In the genomic region with DNA sequence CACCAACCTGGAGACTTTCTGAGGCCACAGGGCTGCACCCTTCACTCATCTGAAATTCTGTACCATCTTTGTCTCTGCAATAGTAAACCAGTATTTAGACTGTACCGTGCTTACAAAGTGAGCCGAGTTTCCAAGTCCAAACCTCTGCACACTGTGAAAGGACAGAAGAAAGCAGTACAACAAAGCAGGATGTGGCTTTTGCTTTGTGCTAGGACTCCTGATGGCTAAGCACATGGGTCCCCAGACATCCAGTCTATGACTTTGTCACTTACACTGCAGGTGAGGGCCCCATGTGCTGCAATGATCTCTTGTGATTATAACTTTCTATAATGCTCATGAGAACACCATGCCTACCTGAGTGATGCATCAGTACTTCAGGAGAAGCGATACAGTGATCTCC, we compare ENCODE assay signal across 25 mouse cellular contexts. TPM values are rescaled to one million over a fixed set of nuclear protein-coding genes. Genes with fewer than 3 reads are reported as not detected.
DNase-seq lines count a peak whose midpoint lies in the region; TF ChIP-seq lines count a peak whose summit lies in the region.
"Had no signal": no experiment of that assay in that cellular context is flagged by ENCODE, and none has a peak within 500 bp of the region (broad histone marks: within the 10 kb centered on the region; RNA-seq: fewer than 3 reads in every experiment).

No protein-coding gene starts in this region.

- no peaks in the 10 kb centered on the region for H3K27me3 ChIP-seq in heart, embryonic 10.5 days (ENCODE audit: insufficient read depth, poor library complexity, severe bottlenecking)
- H3K27me3 ChIP-seq: forebrain, embryonic 12.5 days; hindbrain, embryonic 15.5 days; limb, embryonic 12.5 days; neural tube, embryonic 13.5 days had no signal

- 0 out of 2 replicates have a peak, but pooled peaks cover 2% of the 10 kb centered on the region for H3K9me3 ChIP-seq in heart, embryonic 10.5 days
- H3K9me3 ChIP-seq: forebrain, embryonic 12.5 days; hindbrain, embryonic 10.5 days; hindbrain, embryonic 15.5 days; limb, embryonic 12.5 days; liver, embryonic 15.5 days; neural tube, embryonic 13.5 days had no signal

- H3K27ac ChIP-seq in heart, embryonic 10.5 days, result 0 out of 2 replicates have a peak overlapping the region, but pooled peaks have one; percentile 31
- peak overlapping the region; percentile 84 for H3K27ac ChIP-seq in layer of hippocampus, adult 2 months
- H3K27ac ChIP-seq: forebrain, embryonic 12.5 days; hindbrain, embryonic 10.5 days; hindbrain, embryonic 15.5 days; left cerebral cortex, adult 2 months; liver, embryonic 15.5 days; neural tube, embryonic 13.5 days had no signal

- no peak overlapping the region for H3K4me3 ChIP-seq in heart, embryonic 10.5 days
- H3K4me3 ChIP-seq in layer of hippocampus, adult 2 months, result no peak overlapping the region
- H3K4me3 ChIP-seq: erythroblast, embryonic 14.5 days; forebrain, embryonic 12.5 days; hindbrain, embryonic 10.5 days; hindbrain, embryonic 15.5 days; left cerebral cortex, adult 2 months; limb, embryonic 12.5 days; liver, embryonic 15.5 days; myocyte; neural tube, embryonic 13.5 days had no signal

- no peak for DNase-seq in heart, embryonic 10.5 days (ENCODE audit: low spot score)
- DNase-seq in heart, adult 11 months, result no peak
- DNase-seq in layer of hippocampus, adult 2 months (ENCODE audit: low spot score in 2 of 2), result no peak
- no peak for DNase-seq in layer of hippocampus, postnatal 14 days (ENCODE audit: low spot score in 2 of 2)
- peak; percentile 38 for DNase-seq in CD4-positive helper T cell, adult 2 months (ENCODE audit: low read depth, low spot score)
- peak; percentile 23 for DNase-seq in T-cell, adult 2 months (ENCODE audit: low spot score)
- DNase-seq in gastrocnemius, postnatal 14 days, result no peak
- DNase-seq in gastrocnemius, adult 18-20 months (ENCODE audit: low spot score), result no peak
- DNase-seq: adrenal gland, postnatal 14 days; gastrocnemius, postnatal 36 days; heart, postnatal 10 days; kidney, postnatal 10 days; lung, postnatal 36 days; right cerebral cortex, postnatal 4 days; thymus, adult 18-20 months had no signal

- peaks cover 11% of the 10 kb centered on the region; the same call in 1 of the 2 replicates for H3K4me1 ChIP-seq in heart, embryonic 10.5 days

- no peak for TF ChIP-seq CTCF in layer of hippocampus, adult 2 months (conservative IDR thresholded peaks at IDR 0.05)

- 85% methylated on average over 3 of the region's 3 CpGs for WGBS in heart, embryonic 10.5 days

- H3K36me3 ChIP-seq in heart, embryonic 10.5 days, result no peaks in the 10 kb centered on the region
- H3K36me3 ChIP-seq: forebrain, embryonic 12.5 days; G1E; hindbrain, embryonic 10.5 days; hindbrain, embryonic 15.5 days; limb, embryonic 12.5 days; liver, embryonic 15.5 days; neural tube, embryonic 13.5 days had no signal

- intact Hi-C loops in gastrocnemius, postnatal 14 days (cut with DNase I; ENCODE audit: low total_unique reads), result no loop called here

RNA-seq across cellular contexts. Expression of gene Lpp, which starts 2.2 kb away (rescaled TPM):
- polyA plus RNA-seq in heart, embryonic 10.5 days (2016; fragmentation: Nextera tagmentation; extraction: Ambion mirVana), result 65.1 and 67.2 TPM in 2 replicates
- total RNA-seq in layer of hippocampus, adult 2 months (2021), result 10 to 100 TPM; 10.1 to 10.5 TPM
- 10 to 100 TPM; 10.1 to 12.2 TPM for total RNA-seq in layer of hippocampus, postnatal 14 days (2021)
- 10 to 100 TPM; 27.5 to 30.2 TPM for total RNA-seq in gastrocnemius, postnatal 14 days (2021)
- total RNA-seq in gastrocnemius, adult 18-20 months (2021), result 10 to 100 TPM; 13.4 to 17.4 TPM
- polyA plus RNA-seq: erythroblast, embryonic 14.5 days; G1E had no signal

Comparison
In these comparisons a context has a peak if more than half of its experiments do, and no peak if none do; other contexts are left out.
1. DNase-seq: peak in CD4-positive helper T cell, adult 2 months (single experiment) and T-cell, adult 2 months (single experiment); none in heart, embryonic 10.5 days (single experiment), heart, adult 11 months (single experiment), layer of hippocampus, adult 2 months (0 of 2), layer of hippocampus, postnatal 14 days (0 of 2), gastrocnemius, postnatal 14 days (single experiment) and gastrocnemius, adult 18-20 months (single experiment).